Mouse (Mus musculus): ENCODE measurements around the gene Ess2. TPM values are rescaled to one million over a fixed set of nuclear protein-coding genes. Genes with fewer than 3 reads are reported as not detected.
"Not testable (repeated sequence)": the region's sequence is repeated elsewhere in the genome, so short reads cannot be mapped to it uniquely, and the experiment has no call there.

The Ess2 gene
- polyA plus RNA-seq (2015; fragmentation: Nextera tagmentation; extraction: Ambion mirVana) = 21.8 and 22.6 TPM in 2 replicates

DNA sequence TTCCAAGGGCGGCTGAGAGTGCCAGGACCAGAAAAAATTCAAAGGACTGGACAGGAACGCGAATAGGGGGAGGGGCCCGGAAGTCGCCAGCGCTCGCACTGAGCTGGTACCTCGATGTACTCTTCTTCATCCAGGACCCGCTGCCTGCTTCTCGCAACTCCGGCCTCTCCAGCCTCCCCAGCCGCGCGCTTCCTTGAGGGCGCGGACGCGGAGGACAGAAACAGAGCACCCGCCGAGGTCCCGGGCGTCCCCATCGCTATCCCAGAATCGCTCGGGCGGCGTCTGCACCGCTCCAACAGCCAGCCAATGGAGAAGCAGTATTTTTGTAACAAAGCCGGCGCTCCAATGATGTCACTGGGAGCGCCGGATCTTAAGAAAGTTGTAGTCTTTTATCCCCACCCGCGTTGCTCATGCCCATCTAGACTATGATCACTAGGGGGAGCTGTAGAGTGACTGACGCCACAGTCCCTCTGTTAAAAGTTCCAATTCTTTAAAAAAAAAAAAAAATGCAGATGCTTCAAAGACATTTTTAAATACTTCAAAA, at the start of gene Ess2:
Gene Ess2, minus strand, starts transcription at position 297 of the 544 bp plus-strand sequence.
- DNase-seq (ENCODE audit: low spot score) (peak; percentile 99), ATAC-seq (peak; percentile 98)
- 3% methylated on average over 35 of the region's 35 CpGs for WGBS
- peaks cover 9% of the 10 kb centered on the region for H3K4me1 ChIP-seq (ENCODE audit: insufficient read depth, low read depth, low read length)
- H3K27me3 ChIP-seq (replicated peaks; ENCODE audit: insufficient read depth, low read length) = peaks cover 33% of the 10 kb centered on the region
- peak within 1 kb of the TSS; percentile 69 for H3K4me2 ChIP-seq (replicated peaks; ENCODE audit: low read depth, low read length)
- H3K36me3 ChIP-seq (ENCODE audit: insufficient read depth, low read length) = peaks cover 18% of the 10 kb centered on the region
- TF ChIP-seq EP300 (IDR thresholded peaks at IDR 0.05) = no peak
- peak; percentile 82 for TF ChIP-seq CTCF (IDR thresholded peaks at IDR 0.05)
- no peaks in the 10 kb centered on the region for H3K9me3 ChIP-seq (ENCODE audit: low read length)
- no peak within 1 kb of the TSS for H3K27ac ChIP-seq (ENCODE audit: low read length)
- peak within 1 kb of the TSS; percentile 74 for H3K4me3 ChIP-seq (ENCODE audit: low read depth, low read length)
- H3K9ac ChIP-seq (replicated peaks; ENCODE audit: low read depth) = peak within 1 kb of the TSS; percentile 55

DNA sequence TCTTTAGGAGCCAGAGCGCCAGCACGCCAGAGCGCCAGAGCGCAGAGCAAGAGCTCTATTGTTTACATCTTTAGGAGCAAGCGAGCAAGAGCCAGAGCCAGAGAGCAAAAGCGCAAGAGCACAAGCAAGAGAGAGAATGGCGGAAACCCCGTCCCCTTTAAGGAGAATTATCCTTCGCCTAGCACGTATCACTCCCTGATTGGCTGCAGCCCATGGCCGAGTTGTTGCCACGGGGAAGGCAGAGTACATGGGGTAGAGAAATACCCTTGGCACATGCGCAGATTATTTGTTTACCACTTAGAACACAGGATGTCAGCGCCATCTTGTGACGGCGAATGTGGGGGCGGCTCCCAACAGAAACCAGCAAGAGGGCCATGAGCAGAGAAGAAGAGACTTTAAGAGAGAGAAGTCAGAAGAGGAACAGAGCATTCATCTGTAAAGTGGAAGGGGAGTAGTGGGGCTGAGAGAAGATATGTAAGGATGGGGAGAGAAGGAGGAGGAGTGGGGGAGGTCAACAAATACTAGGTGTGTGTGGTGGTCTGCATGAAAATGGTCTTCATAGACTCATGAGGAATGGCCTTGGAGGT, 45.0 kb upstream of the Ess2 start:
- not testable (repeated sequence) for ATAC-seq; H3K36me3 ChIP-seq (ENCODE audit: insufficient read depth, low read length); H3K27ac ChIP-seq (ENCODE audit: low read length); H3K4me3 ChIP-seq (ENCODE audit: low read depth, low read length); H3K9me3 ChIP-seq (ENCODE audit: low read length); H3K4me2 ChIP-seq (replicated peaks; ENCODE audit: low read depth, low read length); H3K4me1 ChIP-seq (ENCODE audit: insufficient read depth, low read depth, low read length); DNase-seq (ENCODE audit: low spot score); H3K9ac ChIP-seq (replicated peaks; ENCODE audit: low read depth); H3K27me3 ChIP-seq (replicated peaks; ENCODE audit: insufficient read depth, low read length)
- WGBS = 97% methylated on average over 16 of the region's 17 CpGs

DNA sequence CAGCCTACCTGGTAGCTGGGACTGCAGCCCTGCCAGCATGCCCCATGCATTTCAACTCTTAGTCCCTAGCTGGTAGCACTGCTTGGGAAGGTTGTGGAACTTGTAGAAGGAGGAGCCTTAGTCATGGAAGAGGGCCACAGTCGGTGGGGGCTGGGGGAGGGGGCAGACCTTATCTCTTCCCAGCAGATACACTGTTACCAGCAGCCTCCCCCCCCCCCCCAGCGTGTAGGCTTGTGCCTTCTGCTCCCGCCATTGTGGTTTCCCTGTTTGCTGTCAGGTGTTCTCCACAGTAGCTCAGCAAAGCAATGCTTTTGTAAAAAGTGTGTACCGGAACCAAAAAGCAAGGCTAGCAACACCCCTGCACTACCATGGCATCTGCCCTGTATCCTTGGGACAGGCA, 40.5 kb upstream of the Ess2 start:
- 79% methylated on average over 4 of the region's 4 CpGs for WGBS
- no peak overlapping the region for H3K4me3 ChIP-seq (ENCODE audit: low read depth, low read length)
- H3K4me2 ChIP-seq (replicated peaks; ENCODE audit: low read depth, low read length) = no peak overlapping the region
- H3K27ac ChIP-seq (ENCODE audit: low read length) = no peak overlapping the region
- H3K4me1 ChIP-seq (ENCODE audit: insufficient read depth, low read depth, low read length) = no peaks in the 10 kb centered on the region
- no peaks in the 10 kb centered on the region for H3K9me3 ChIP-seq (ENCODE audit: low read length)
- H3K9ac ChIP-seq (replicated peaks; ENCODE audit: low read depth) = no peak overlapping the region
- TF ChIP-seq CTCF (IDR thresholded peaks at IDR 0.05) (no peak), EP300 (IDR thresholded peaks at IDR 0.05) (no peak)
- ATAC-seq (no peak), DNase-seq (ENCODE audit: low spot score) (no peak)
- no peaks in the 10 kb centered on the region for H3K36me3 ChIP-seq (ENCODE audit: insufficient read depth, low read length)
- no peaks in the 10 kb centered on the region for H3K27me3 ChIP-seq (replicated peaks; ENCODE audit: insufficient read depth, low read length)

DNA sequence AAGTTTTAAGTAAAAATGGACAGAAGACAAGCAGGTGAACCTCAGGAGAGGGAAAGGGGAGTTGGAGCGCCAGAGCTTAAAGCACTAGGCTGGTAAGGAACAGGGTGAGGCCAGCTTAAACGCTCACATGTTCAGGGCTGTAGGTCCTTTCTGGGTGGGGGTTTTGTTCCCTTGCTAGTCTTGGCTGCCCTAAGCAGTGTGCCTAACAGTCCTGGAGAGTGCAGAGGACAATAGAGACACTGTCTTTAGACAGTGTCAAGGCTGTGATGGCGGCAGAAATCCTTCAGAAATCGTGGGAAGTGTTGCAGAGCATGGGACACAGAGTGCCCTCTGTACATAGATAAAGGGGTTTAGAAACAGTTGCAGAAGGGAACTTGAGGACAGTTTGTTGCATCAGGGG, 38.9 kb upstream of the Ess2 start:
- Histone ChIP-seq H3K27ac (ENCODE audit: low read length) (no peak overlapping the region), H3K4me1 (ENCODE audit: insufficient read depth, low read depth, low read length) (no peaks in the 10 kb centered on the region), H3K4me3 (ENCODE audit: low read depth, low read length) (no peak overlapping the region), H3K27me3 (replicated peaks; ENCODE audit: insufficient read depth, low read length) (no peaks in the 10 kb centered on the region), H3K9me3 (ENCODE audit: low read length) (no peaks in the 10 kb centered on the region), H3K4me2 (replicated peaks; ENCODE audit: low read depth, low read length) (no peak overlapping the region), H3K36me3 (ENCODE audit: insufficient read depth, low read length) (no peaks in the 10 kb centered on the region), H3K9ac (replicated peaks; ENCODE audit: low read depth) (no peak overlapping the region)
- DNase-seq (ENCODE audit: low spot score) (no peak), ATAC-seq (no peak)
- no peak for TF ChIP-seq CTCF (IDR thresholded peaks at IDR 0.05)
- no peak for TF ChIP-seq EP300 (IDR thresholded peaks at IDR 0.05)
- WGBS = 53% methylated on average over 4 of the region's 4 CpGs

DNA sequence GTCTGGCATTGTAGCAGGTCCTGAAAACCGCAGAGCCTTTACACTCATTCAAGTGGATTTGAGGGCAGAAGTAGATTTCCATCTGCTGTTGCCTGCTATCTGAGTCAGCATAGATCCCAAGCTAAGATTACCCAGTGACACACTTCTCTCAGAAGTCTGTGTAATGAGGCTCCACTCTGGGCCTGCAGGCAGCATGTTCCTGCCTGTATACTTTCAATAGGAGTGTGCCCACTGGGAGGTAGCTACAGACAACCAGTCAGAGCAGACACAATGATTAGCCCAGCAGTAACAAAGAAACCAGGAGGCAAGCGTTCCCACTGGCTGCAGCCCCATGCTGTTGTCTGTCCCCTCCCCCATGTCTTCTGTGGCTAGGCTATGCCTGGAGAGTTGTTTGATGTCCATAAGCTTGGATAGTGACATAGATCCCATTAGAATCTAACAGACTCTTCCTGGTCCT, 38.3 kb upstream of the Ess2 start:
- Histone ChIP-seq H3K9me3 (ENCODE audit: low read length) (no peaks in the 10 kb centered on the region), H3K4me2 (replicated peaks; ENCODE audit: low read depth, low read length) (no peak overlapping the region), H3K36me3 (ENCODE audit: insufficient read depth, low read length) (no peaks in the 10 kb centered on the region), H3K9ac (replicated peaks; ENCODE audit: low read depth) (no peak overlapping the region), H3K4me1 (ENCODE audit: insufficient read depth, low read depth, low read length) (no peaks in the 10 kb centered on the region), H3K27ac (ENCODE audit: low read length) (no peak overlapping the region), H3K4me3 (ENCODE audit: low read depth, low read length) (no peak overlapping the region), H3K27me3 (replicated peaks; ENCODE audit: insufficient read depth, low read length) (no peaks in the 10 kb centered on the region)
- TF ChIP-seq CTCF (IDR thresholded peaks at IDR 0.05) = no peak
- TF ChIP-seq EP300 (IDR thresholded peaks at IDR 0.05) = no peak
- WGBS = 32% methylated on average over 2 of the region's 2 CpGs
- DNase-seq (ENCODE audit: low spot score) = no peak
- no peak for ATAC-seq

DNA sequence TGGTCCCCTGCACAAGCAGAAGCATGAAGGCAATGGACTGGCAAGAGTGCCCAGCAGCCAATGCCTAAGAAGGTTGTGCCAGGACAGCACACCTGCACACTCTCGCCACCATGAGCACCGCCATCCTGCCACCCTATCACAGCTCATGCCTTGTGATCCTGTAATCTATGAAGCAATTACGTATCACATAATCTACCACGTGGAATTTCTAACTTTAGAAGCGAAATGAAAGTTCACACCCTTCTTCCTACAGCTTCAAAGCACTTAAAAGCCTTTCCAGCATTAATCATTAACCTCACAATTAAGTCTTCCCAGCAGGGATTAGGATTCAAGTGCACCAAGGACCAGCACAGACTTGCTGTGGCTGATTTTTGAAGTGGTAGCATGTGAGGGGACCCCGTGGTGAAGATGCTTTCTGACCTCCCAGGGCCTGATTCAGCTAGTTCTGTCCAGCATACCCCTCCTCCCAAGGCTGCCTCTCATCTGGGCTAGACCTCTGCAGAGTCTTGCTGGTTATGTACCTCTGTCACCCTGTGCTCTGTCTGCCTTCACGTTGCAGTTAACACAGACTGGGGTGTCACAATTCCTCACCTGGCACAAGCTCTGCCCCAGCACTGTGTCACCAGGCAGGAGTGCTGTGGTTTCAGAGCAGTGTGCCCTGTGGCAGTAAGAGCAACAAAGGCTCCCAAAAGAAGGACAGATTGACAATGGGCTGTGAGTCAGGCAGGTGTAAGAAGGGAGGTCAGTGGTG, 34.1 kb upstream of the Ess2 start:
- peak; percentile 90 for ATAC-seq
- no peaks in the 10 kb centered on the region for H3K4me1 ChIP-seq (ENCODE audit: insufficient read depth, low read depth, low read length)
- no peak overlapping the region for H3K9ac ChIP-seq (replicated peaks; ENCODE audit: low read depth)
- H3K27me3 ChIP-seq (replicated peaks; ENCODE audit: insufficient read depth, low read length) = no peaks in the 10 kb centered on the region
- no peak for TF ChIP-seq CTCF (IDR thresholded peaks at IDR 0.05)
- peak; percentile 71 for TF ChIP-seq EP300 (IDR thresholded peaks at IDR 0.05)
- no peak overlapping the region for H3K4me3 ChIP-seq (ENCODE audit: low read depth, low read length)
- H3K36me3 ChIP-seq (ENCODE audit: insufficient read depth, low read length) = no peaks in the 10 kb centered on the region
- no peaks in the 10 kb centered on the region for H3K9me3 ChIP-seq (ENCODE audit: low read length)
- 39% methylated on average over 7 of the region's 7 CpGs for WGBS
- DNase-seq (ENCODE audit: low spot score) = peak; percentile 84
- H3K27ac ChIP-seq (ENCODE audit: low read length) = 0 out of 2 replicates have a peak overlapping the region, but pooled peaks have one; percentile 16
- no peak overlapping the region for H3K4me2 ChIP-seq (replicated peaks; ENCODE audit: low read depth, low read length)
